Mouse (Mus musculus) liver, embryonic 14.5 days (tissue): ENCODE data around the gene Olfr1161.

Experiments
- CTCF ChIP-seq: IDR thresholded peaks from 2 replicates; pipeline ENCODE4 v1.5.1; 2016; ENCODE audit warnings: antibody characterized with exemption, low read depth, control low read depth
- EP300 ChIP-seq: IDR thresholded peaks from 2 replicates; pipeline ENCODE4 v1.6.1; 2016; ENCODE audit warnings: antibody characterized with exemption, low read depth

GRCm38 (mm10) chr2:88037599-88037998 is 15.0 kb downstream of the Olfr1161 start, which contains the start of gene Olfr73:
- TF ChIP-seq CTCF (no peak), EP300 (no peak)
